Mouse (Mus musculus) splenic B cell, adult 2 months (primary cell): ENCODE results near the gene Casq2.

Experiments
- DNase-seq: peaks from one replicate; pipeline ENCODE4 v3.0.0-alpha.2; 2011; ENCODE audit warnings: low read depth, low spot score
- H3K27me3 ChIP-seq: 2 replicates; pipeline ENCODE4 v1.6.1; 2012; ENCODE audit warnings: mild to moderate bottlenecking, low read length, moderate library complexity, mixed read lengths; ENCODE audit not compliant: control insufficient read depth, poor library complexity, insufficient read depth, severe bottlenecking
- H3K36me3 ChIP-seq: 2 replicates; pipeline ENCODE4 v1.6.1; 2012; ENCODE audit warnings: mild to moderate bottlenecking, low read length, moderate library complexity, mixed read lengths; ENCODE audit not compliant: control insufficient read depth, poor library complexity, insufficient read depth, severe bottlenecking

The Casq2 gene

DNA sequence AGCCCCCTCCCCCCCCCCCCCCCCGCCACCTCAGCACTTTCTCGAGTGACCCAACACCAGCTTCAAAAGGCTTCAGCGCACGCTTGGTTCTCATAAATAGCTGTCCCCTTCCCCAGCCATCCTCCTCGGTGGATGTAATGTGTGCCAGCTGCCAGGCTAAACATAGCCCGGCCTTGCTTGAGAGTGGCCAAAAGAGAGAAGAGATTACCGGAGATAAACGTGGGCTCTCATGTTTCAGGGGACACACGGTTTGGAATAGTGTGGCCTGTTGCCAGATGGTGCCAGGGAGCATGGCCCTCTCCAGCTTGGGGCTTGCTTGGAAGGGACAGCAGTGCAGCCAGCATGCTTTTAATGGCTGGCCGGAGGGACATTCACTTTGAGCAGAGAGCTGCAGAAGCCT, 13.0 kb downstream of the Casq2 start:
- no peaks in the 10 kb centered on the region for H3K36me3 ChIP-seq
- no peaks in the 10 kb centered on the region for H3K27me3 ChIP-seq
- no peak for DNase-seq

- Histone ChIP-seq H3K36me3 (no peaks in the 10 kb centered on the region), H3K27me3 (no peaks in the 10 kb centered on the region)
- DNase-seq, result no peak
These were observed 13.6 kb downstream of the Casq2 start for GRCm38 (mm10) chr3:102099793-102100192.

GRCm38 (mm10) chr3:102101445-102101844, 15.2 kb downstream of the Casq2 start:
- no peaks in the 10 kb centered on the region for H3K36me3 ChIP-seq
- no peaks in the 10 kb centered on the region for H3K27me3 ChIP-seq
- DNase-seq, result no peak

DNA sequence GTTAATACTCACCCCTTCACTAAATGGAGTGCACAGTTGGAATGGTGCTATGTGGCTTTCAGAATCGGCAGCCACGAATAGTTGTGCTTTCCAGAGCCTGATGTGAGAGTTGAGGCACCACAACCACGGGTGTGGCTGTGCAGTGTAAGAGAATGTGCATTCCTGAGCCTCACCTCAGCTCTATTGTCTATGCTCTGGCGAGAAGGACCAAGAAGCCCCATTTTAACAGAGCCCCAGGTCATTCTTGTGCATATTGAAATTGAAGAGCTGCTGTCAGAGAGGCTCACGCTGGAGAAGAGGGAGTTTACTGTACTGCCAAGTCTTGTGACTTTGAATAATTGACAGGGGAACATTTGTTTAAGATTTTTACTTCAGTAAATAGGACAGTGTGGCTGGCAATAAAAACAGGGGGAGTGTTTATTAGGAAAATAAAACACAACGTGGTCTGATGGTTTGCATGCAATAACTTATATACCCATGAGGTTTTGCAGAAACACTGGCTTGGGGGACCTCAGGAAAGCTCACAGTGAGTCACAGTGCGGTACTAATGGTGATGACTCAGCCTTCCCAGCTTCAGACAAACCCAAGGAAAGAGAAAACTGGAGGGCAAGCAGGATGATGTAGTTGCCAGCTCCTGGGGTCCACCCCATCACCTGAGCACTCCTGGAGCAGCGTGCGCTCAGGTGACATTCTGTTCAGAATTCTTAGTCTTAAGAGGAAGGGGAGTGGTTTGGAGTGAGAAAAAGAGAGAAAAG, 17.8 kb downstream of the Casq2 start:
- H3K27me3 ChIP-seq, result no peaks in the 10 kb centered on the region
- DNase-seq, result no peak
- H3K36me3 ChIP-seq, result no peaks in the 10 kb centered on the region

GRCm38 (mm10) chr3:102108201-102108600, 22.0 kb downstream of the Casq2 start:
- Histone ChIP-seq H3K36me3 (no peaks in the 10 kb centered on the region), H3K27me3 (no peaks in the 10 kb centered on the region)
- DNase-seq, result no peak

DNA sequence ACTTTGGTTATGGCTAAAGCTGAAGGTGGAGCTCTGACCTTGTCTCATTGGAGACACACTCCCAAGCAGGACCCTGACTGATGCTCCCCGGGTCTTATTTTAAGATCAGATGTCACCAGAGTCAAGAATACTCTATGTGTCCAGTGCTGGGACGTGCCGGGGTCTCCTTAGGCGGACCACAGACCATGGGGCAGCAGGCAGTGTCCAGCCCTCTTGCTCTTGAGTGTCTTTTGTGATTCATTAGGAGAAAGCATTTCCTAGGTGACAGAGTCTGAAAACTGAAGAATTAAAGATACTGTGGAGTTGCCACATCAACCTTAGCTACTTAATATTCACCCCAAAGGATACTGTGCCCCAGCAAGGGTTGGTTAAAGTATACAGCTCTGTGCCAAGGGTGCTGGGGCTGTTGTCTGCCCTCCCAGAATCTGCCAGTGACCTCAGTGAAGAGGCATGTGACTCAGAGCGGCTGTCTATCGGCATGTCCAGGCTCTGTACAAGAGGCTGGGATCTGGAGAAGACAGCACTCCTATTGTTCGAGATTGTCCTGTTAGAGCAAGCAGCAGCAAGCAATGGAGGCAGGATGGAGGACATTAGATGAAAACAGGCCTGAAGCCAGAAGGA, 25.9 kb downstream of the Casq2 start:
- H3K27me3 ChIP-seq, result no peaks in the 10 kb centered on the region
- H3K36me3 ChIP-seq, result no peaks in the 10 kb centered on the region
- no peak for DNase-seq

- DNase-seq, result no peak
- Histone ChIP-seq H3K36me3 (no peaks in the 10 kb centered on the region), H3K27me3 (no peaks in the 10 kb centered on the region)
These were observed 34.7 kb downstream of the Casq2 start for GRCm38 (mm10) chr3:102120947-102121346.

DNA sequence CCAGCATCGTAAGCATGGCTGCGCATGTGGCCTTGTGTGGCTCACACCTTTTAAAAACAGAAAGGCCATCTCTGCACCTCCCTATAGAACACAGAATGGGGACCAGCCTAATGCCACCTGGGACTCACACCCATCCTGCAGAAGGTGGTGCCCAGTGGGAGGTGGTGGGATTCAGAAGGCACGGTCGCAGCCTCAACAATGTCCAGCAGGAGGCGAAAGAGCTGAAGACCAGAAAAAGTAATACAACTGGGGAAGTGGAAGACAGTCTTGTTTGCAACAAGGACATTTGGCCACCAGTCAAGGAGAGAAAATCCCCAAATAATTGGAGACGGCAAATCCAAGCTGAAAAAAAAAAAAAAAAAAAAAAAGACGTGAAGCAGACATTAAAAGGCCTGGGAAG, 35.8 kb downstream of the Casq2 start:
- Histone ChIP-seq H3K27me3 (no peaks in the 10 kb centered on the region), H3K36me3 (no peaks in the 10 kb centered on the region)
- DNase-seq, result no peak

GRCm38 (mm10) chr3:102123654-102124053, 37.4 kb downstream of the Casq2 start:
- Histone ChIP-seq H3K27me3 (no peaks in the 10 kb centered on the region), H3K36me3 (no peaks in the 10 kb centered on the region)
- no peak for DNase-seq

- Histone ChIP-seq H3K27me3 (no peaks in the 10 kb centered on the region), H3K36me3 (no peaks in the 10 kb centered on the region)
- DNase-seq, result no peak
These were observed 39.3 kb downstream of the Casq2 start for GRCm38 (mm10) chr3:102125546-102125945.

DNA sequence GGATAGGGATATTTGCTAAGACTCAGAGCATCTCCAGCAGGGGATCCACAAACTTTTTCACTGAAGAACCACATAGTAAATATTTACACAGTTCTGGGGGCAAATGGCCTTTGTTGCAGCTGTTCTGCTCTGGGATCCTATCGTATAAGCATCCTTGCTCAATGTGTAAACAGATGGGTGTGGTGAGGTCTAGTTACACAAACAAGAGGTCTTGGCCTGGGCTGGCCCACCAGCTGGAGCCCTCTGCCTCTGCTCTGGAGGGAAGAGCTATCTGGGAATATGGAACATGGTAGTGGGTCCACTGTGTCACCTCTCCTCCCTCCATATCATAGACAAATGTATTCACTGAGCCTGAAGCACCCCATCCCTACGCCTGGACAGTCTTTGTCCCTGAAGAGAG, 40.9 kb downstream of the Casq2 start:
- H3K36me3 ChIP-seq, result no peaks in the 10 kb centered on the region
- no peak for DNase-seq
- no peaks in the 10 kb centered on the region for H3K27me3 ChIP-seq

DNA sequence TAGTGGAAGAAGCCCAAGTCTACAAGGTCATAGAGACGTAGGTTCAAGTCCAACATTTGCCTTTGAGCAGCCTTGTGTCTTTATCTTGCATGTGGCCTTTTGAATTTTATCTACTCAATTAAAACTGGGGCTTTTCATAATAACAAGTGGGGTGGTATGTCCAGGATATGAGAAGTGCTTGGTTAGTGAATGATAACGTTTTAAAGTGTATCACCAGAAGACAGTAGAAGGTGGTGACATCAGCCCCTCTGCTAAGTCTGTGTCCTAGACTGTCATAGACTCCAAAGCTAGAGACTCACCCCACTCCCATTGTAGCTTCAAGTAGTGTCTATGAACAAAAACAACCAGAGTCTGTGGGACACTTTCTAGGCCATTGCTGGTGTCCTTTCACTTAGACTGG, 42.0 kb downstream of the Casq2 start:
- Histone ChIP-seq H3K27me3 (no peaks in the 10 kb centered on the region), H3K36me3 (no peaks in the 10 kb centered on the region)
- DNase-seq, result no peak

GRCm38 (mm10) chr3:102130478-102130877, 44.3 kb downstream of the Casq2 start:
- Histone ChIP-seq H3K36me3 (no peaks in the 10 kb centered on the region), H3K27me3 (no peaks in the 10 kb centered on the region)
- no peak for DNase-seq

- Histone ChIP-seq H3K27me3 (no peaks in the 10 kb centered on the region), H3K36me3 (no peaks in the 10 kb centered on the region)
- DNase-seq, result no peak
These were observed 45.6 kb downstream of the Casq2 start for GRCm38 (mm10) chr3:102131627-102132324.

DNA sequence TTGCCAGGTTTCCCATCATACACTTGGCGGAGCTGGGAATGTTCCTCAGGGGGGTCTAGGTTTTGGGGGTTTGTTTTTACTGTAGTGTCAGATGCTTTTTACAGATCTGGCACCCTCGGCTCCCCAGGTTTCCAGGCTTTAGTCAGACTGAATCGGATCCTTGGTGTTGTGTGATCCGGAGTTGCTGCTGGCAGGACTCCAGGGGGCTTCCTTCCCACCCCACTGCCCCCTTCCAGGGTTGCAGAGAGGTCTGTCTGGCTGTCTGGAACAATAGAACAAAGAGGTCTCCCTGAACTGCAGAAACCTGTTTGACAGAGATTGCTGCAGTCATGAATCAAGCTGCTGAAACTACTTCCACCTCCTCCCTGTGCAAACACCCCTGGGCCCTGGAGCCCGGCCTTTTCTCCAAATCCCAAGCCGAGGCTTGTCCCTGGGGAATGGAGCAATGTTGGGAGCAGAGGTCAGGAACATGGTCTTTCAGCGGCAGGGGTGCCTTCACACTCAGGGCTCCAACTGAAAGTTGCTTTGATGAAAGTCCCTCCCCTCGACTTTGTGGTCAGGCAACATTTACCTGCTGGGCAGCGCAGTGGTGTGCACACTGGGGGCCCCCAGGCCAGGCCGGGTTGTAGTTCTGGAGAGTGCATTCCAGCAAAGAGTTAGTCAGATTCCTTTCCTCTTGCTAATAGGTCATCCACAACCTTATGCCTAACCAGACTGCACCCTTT, 49.3 kb downstream of the Casq2 start:
- no peaks in the 10 kb centered on the region for H3K36me3 ChIP-seq
- no peak for DNase-seq

More for the DNA sequence above, 49.3 kb downstream of the Casq2 start:
- no peaks in the 10 kb centered on the region for H3K27me3 ChIP-seq
